Mouse (Mus musculus): ENCODE measurements around the gene Stoml2.

Gene Stoml2

GRCm38 (mm10) chr4:43037860-43038566 is 6.5 kb upstream of the Stoml2 start:
- no peak for DNase-seq

GRCm38 (mm10) chr4:43036356-43036755 is 4.8 kb upstream of the Stoml2 start:
- DNase-seq, result no peak

GRCm38 (mm10) chr4:43035851-43036250 is 4.3 kb upstream of the Stoml2 start:
- DNase-seq, result no peak

- no peak for DNase-seq
Measured at GRCm38 (mm10) chr4:43033481-43033880, 2.0 kb upstream of the Stoml2 start.

DNA sequence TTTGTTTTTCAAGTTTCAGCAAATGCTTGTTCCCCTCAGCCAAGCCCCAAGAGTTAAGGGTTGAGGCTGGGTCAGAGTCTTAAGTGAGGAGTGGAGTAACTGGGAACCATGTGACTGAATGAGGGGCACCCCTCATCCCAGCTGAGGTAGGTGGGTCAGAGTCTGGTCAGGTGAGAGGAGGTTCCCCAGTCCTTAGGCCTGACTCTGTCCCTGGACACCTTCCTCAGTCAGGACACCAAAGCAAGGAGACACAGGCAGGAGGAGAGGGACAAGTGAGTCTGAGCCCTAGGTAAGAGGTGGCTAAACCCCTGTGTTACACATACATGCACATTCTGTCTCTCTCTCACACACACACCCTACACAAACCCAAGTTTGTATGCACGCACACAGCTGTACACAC is 991 bp upstream of the Stoml2 start:
- no peak for DNase-seq

GRCm38 (mm10) chr4:43030780-43031230 is 705 bp downstream of the Stoml2 start:
- DNase-seq, result no peak

GRCm38 (mm10) chr4:43030352-43030751 is 1.2 kb downstream of the Stoml2 start:
- DNase-seq, result no peak

GRCm38 (mm10) chr4:43029749-43030148 is 1.8 kb downstream of the Stoml2 start:
- no peak for DNase-seq

DNA sequence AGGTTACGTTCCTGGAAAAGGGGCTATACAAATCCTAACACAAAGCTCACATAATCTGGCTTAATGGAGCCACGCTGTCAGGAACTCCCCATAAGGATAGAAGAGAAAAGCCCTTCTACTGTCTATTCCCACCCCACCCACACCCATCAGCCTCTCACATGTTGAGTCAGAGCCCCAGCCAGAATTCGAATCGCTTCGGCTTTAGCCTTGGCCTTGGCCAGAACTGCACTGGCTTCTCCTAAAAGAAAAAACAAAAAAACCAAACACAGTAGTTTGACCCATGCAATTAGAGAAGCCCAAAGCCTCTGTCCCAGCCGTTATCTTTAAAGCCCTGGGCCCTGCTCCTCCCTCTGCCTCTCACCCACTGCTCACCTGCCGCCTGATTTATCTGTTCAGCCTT is 2.4 kb downstream of the Stoml2 start:
- DNase-seq, result no peak

DNA sequence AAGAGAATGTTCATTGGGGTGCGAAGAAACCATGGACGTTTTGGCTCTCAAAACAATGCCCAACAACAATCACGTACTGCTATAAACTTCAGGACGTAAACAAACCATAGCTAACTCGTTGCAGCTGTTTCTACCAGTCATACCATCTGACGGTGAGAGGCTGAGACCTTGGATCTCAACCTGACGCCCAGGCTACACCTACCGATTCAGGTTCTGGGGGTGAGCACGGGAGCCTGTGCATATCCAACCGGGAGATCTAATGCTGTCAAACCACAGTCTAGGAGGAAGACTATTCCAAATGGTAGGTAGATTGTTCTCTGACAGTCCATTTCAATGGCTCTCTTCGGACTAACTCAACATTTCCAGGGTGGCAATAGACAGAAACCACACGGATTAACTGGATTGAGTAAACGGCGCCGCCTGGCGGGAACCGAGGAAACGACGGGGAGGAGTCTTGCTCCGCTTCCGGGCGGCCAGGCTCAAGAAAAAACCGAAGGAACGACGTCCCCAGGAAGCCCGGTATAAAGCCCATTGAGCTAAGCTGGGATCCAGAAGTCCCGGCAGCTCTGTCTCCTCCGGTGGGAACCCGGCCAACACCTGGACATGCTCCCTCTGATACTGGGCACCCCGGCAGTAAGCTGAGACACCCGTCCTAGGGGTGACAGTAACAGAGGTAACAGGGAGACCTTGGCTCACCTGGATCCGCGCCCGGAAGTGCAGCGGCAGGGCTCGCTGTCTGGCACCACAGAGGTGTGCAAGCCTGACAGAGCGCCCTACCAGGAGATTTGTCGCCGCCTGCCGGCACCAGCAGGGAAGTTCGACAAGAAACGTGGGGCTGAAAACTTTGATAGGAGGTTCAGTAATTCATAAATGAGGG is 6.2 kb downstream of the Stoml2 start, which contains the start of gene Pigo:
TSS of gene Pigo (minus strand) at position 736 of the 877 bp plus-strand sequence.
- peak; percentile 92 to 94 for DNase-seq

DNA sequence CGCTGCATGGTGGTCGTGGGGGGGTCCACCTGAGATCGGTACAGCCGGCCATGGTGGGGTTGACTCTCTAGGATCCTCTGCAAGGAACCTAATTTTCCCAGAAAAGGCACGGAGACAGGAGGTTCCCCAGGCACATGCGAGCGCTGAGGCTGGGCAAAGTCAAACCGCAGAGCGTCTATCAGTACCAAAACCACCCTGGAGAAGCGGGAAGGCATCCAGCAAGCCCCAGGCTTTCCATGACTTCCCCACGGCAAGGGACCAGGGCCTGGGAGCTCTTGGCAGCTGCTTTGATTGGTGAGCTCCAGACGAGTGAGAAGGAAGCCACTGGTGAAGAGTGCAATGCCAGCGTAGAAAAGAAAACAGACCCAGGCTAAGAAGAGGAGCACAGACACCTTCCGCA is 6.8 kb downstream of the Stoml2 start:
- no peak for DNase-seq

DNA sequence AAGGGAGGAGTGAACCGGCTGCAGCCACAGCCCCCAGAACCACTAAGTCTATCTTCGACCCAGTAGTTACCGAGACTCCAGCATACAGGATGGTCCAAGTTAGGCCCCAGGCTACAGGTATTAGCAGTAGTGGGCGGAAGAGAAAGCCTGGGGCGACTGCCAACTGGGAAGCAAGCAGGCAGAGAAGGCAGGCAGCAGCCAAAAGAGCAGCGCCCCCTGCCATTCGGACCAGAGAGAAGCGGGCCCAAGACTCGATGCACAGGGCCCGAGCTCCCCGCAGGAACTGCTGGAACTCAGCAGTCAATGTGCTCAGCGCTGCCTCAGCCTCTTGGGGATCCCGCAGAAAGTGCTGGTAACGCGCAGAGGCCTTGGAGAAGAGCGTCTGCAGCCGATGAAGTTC is 10.2 kb downstream of the Stoml2 start:
- DNase-seq, result no peak

DNA sequence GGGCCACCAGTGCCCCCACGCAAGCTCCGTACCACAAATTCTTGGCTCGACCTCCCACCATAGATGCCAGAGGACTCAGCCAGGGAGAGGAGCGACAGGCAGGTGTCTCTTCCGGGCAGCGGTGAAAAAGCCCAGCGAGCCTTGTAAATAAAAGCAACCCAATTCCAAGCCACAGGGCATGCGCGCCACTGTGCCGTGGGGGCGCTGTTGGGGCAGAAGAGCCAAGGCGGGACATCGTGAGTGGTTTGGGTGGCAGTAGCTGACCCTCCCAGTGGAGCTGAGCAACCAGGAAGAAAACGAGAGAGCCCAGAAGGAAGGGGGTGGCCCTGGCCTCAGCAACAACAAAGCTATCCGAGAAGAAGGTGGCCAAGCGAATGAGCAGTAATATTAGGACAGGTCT is 10.6 kb downstream of the Stoml2 start:
- DNase-seq, result no peak

- DNase-seq, result no peak
Measured at GRCm38 (mm10) chr4:43019641-43020465, 11.7 kb downstream of the Stoml2 start.

DNA sequence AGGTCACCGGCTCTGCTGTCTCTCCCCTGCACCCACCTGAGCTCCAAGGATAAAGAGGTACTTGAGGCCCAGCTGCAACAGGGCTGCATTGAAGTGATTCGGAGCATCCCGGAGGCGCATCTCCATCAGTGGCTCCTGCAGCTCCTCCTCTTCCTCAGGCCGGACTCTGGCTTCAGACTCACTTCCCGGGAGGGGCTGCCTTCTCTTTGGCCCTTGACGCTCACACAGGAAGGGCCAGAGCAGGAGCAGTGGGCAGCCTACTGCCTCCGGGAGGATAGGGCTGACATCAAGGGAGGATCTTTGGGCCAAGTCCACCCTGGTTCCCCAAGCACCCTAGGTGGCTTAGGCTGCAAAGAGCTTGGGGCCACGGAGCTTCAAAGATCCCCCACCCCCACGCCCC is 12.3 kb downstream of the Stoml2 start:
- DNase-seq, result no peak

- no peak for DNase-seq
Measured at GRCm38 (mm10) chr4:43018156-43018555, 13.4 kb downstream of the Stoml2 start.

DNA sequence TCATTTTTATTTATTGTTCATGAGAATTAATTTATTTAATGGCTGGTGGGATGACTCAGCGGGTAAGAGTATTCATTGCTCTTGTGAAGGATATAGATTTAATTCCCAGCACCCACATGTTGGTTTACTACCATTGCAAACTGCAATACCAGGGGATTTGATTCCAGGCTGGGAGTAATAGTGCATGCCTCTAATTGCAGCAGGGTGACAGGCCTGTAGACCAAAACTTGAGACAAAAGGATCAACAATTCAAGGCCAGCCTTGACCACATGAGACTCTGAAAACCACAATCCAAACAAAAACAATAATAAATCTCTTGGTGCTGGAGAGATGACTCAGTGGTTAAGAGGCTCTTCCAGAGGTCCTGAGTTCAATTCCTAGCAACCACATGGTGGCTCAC is 19.4 kb downstream of the Stoml2 start:
- DNase-seq, result no peak

GRCm38 (mm10) chr4:43010161-43011038 is 21.1 kb downstream of the Stoml2 start, which contains the start of gene Fancg:
Gene Fancg (minus strand): TSS chr4:43010506.
- DNase-seq, result peak; percentile 85 to 86

DNA sequence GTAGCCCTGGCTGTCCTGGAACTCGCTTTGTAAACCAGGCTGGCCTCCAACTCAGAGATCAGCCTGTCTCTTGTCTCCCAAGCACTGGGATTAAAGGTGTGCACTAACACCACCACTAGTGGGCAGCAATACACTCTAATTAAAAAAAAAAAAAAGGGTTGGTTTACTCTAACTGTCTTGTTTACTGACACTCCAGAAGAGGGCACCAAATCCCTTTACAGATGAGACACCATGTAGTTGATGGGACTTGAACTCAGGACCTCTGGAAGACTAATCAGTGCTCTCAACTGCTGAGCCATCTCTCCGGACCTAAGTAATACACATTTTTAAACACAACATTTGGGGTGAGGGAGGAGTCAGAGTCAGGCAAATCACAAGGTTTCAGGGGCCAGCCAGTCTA is 25.7 kb downstream of the Stoml2 start:
- DNase-seq, result peak in 1 of 2 experiments; percentile 46

- DNase-seq, result no peak
Measured at GRCm38 (mm10) chr4:43004951-43005350, 26.6 kb downstream of the Stoml2 start.

GRCm38 (mm10) chr4:43002756-43003439 is 28.6 kb downstream of the Stoml2 start:
- DNase-seq, result no peak

All from lung, adult 18-20 months (tissue).